Mouse (Mus musculus) cerebellum, adult 2 months (tissue): Measurements from ENCODE around the gene Rimklb. TPM values are rescaled to one million over a fixed set of nuclear protein-coding genes. Genes with fewer than 3 reads are reported as not detected.
"Not testable (repeated sequence)": the region's sequence is repeated elsewhere in the genome, so short reads cannot be mapped to it uniquely, and the experiment has no call there.

Experiments
- DNase-seq, 2 experiments: peaks; one replicate each; pipeline ENCODE4 v3.0.0; 2021
- H3K27ac ChIP-seq: fragments of 200-500 bp; 2 replicates; pipeline ENCODE4 v1.5.1; 2012; ENCODE audit warnings: low read length, control low read depth, inconsistent platforms; ENCODE audit not compliant: insufficient read depth
- H3K27me3 ChIP-seq: fragments of 200-500 bp; 2 replicates; pipeline ENCODE4 v1.6.1; 2012; ENCODE audit warnings: inconsistent platforms, mild to moderate bottlenecking, low read length, moderate library complexity; ENCODE audit not compliant: control insufficient read depth, insufficient read depth
- H3K4me1 ChIP-seq: fragments of 200-500 bp; 2 replicates; pipeline ENCODE4 v1.6.1; 2011; ENCODE audit warnings: low read length; ENCODE audit not compliant: control insufficient read depth, insufficient read depth
- H3K4me3 ChIP-seq: fragments of 200-500 bp; replicated peaks from 2 replicates; pipeline ENCODE3; 2011; ENCODE audit warnings: mild to moderate bottlenecking, low read depth, low read length, control low read depth; ENCODE audit not compliant: insufficient read depth
- CTCF ChIP-seq: fragments of 200-500 bp; IDR thresholded peaks from 2 replicates; pipeline ENCODE4 v1.5.1; 2011; ENCODE audit warnings: low read depth, mild to moderate bottlenecking, control low read depth, low read length, moderate library complexity, borderline replicate concordance; ENCODE audit not compliant: insufficient read depth
- POLR2A ChIP-seq: fragments of 200-500 bp; IDR thresholded peaks from 2 replicates; pipeline ENCODE4 v1.6.1; 2011; ENCODE audit warnings: low read length, control low read depth, borderline replicate concordance; ENCODE audit not compliant: insufficient read depth
- WGBS: fragments of 180-500 bp; shearing (Covaris S2); methylation state at CpG from one replicate; pipeline ENCODE4 v1.1.7; 2018; 5-methylcytosine and 5-hydroxymethylcytosine counted together
- polyA plus RNA-seq: library from polyadenylated mRNA; depleted of rRNA; stranded (reverse); fragments of >200 nt; gene quantifications from 2 replicates; pipeline ENCODE4 v1.2.3, GENCODE M21; 2012

Rimklb gene
- polyA plus RNA-seq, 1 experiment, result 32.7 TPM

- H3K27me3 ChIP-seq, result peaks cover 2% of the 10 kb centered on the region; the same call in 1 of the 2 replicates
- TF ChIP-seq POLR2A (no peak), CTCF (no peak)
- WGBS, result 56% methylated on average over 6 of the region's 6 CpGs
- H3K4me1 ChIP-seq, result no peaks in the 10 kb centered on the region
- no peak overlapping the region for H3K4me3 ChIP-seq
- no peak overlapping the region for H3K27ac ChIP-seq
- DNase-seq, result no peak
Observed at GRCm38 (mm10) chr6:122492479-122492878, 6.1 kb downstream of the Rimklb start.

- peak; percentile 37 to 47 for DNase-seq
- WGBS, result under 1% methylated on average over 16 of the region's 16 CpGs
- no peak overlapping the region for H3K27ac ChIP-seq
Observed at GRCm38 (mm10) chr6:122491557-122491956, 7.0 kb downstream of the Rimklb start.

GRCm38 (mm10) chr6:122490929-122491512 lies 7.5 kb downstream of the Rimklb start:
- no peak overlapping the region for H3K27ac ChIP-seq
- peaks cover 4% of the 10 kb centered on the region; the same call in 1 of the 2 replicates for H3K27me3 ChIP-seq
- no peak for DNase-seq
- WGBS, result 30% methylated on average over 15 of the region's 15 CpGs
- H3K4me3 ChIP-seq, result peak overlapping the region; percentile 68
- H3K4me1 ChIP-seq, result no peaks in the 10 kb centered on the region
- TF ChIP-seq CTCF (no peak), POLR2A (no peak)

More at GRCm38 (mm10) chr6:122491557-122491956, 7.0 kb downstream of the Rimklb start:
- Histone ChIP-seq H3K27me3 (peaks cover 2% of the 10 kb centered on the region; the same call in 1 of the 2 replicates), H3K4me1 (no peaks in the 10 kb centered on the region), H3K4me3 (peak overlapping the region; percentile 68)
- TF ChIP-seq POLR2A, result no peak
- no peak for TF ChIP-seq CTCF

GRCm38 (mm10) chr6:122486297-122487117 lies 12.1 kb downstream of the Rimklb start:
- WGBS, result 2% methylated on average over 108 of the region's 111 CpGs
- H3K27me3 ChIP-seq, result peaks cover 2% of the 10 kb centered on the region; the same call in 1 of the 2 replicates

GRCm38 (mm10) chr6:122485401-122486296 lies 12.9 kb downstream of the Rimklb start:
- no peak overlapping the region for H3K27ac ChIP-seq
- 8% methylated on average over 77 of the region's 91 CpGs for WGBS
- H3K4me3 ChIP-seq, result peak overlapping the region; percentile 82
- TF ChIP-seq CTCF (no peak), POLR2A (no peak)
- H3K4me1 ChIP-seq, result no peaks in the 10 kb centered on the region
- peaks cover 2% of the 10 kb centered on the region; the same call in 1 of the 2 replicates for H3K27me3 ChIP-seq
- peak in 1 of 2 experiments; percentile 25 for DNase-seq

More at GRCm38 (mm10) chr6:122486297-122487117, 12.1 kb downstream of the Rimklb start:
- no peaks in the 10 kb centered on the region for H3K4me1 ChIP-seq
- H3K27ac ChIP-seq, result no peak overlapping the region
- TF ChIP-seq POLR2A, result no peak
- TF ChIP-seq CTCF, result no peak
- peak overlapping the region; percentile 82 for H3K4me3 ChIP-seq
- peak; percentile 22 to 36 for DNase-seq

GRCm38 (mm10) chr6:122478062-122478461 lies 20.5 kb downstream of the Rimklb start:
- H3K4me3 ChIP-seq, result no peak overlapping the region
- H3K27ac ChIP-seq, result no peak overlapping the region
- H3K27me3 ChIP-seq, result no peaks in the 10 kb centered on the region
- TF ChIP-seq POLR2A, result no peak
- TF ChIP-seq CTCF, result no peak
- WGBS, result 85% methylated on average over 3 of the region's 3 CpGs
- DNase-seq, result no peak
- no peaks in the 10 kb centered on the region for H3K4me1 ChIP-seq

- H3K4me3 ChIP-seq, H3K27ac ChIP-seq: not testable (repeated sequence)
- WGBS, result 95% methylated on average over 3 of the region's 3 CpGs
Observed at GRCm38 (mm10) chr6:122471461-122471860, 27.1 kb downstream of the Rimklb start.

More at GRCm38 (mm10) chr6:122471461-122471860, 27.1 kb downstream of the Rimklb start:
- not testable (repeated sequence) for H3K4me1 ChIP-seq, H3K27me3 ChIP-seq, DNase-seq
